Mouse (Mus musculus) urinary bladder, postnatal 14 days (tissue): ENCODE measurements around the gene Adipor2.
A peak's percentile ranks its signal among the peaks of the same experiment; 100 is the strongest.
"Not testable (repeated sequence)": the region's sequence is repeated elsewhere in the genome, so short reads cannot be mapped to it uniquely, and the experiment has no call there.

Experiments used
- DNase-seq: peaks from one replicate; pipeline ENCODE4 v3.0.0; 2021; ENCODE audit warnings: low spot score

The Adipor2 gene

GRCm38 (mm10) chr6:119417354-119417753, at the start of gene Adipor2:
TSS of gene Adipor2 (minus strand) at chr6:119417704.
- peak; percentile 85 for DNase-seq

- no peak for DNase-seq
Measured at GRCm38 (mm10) chr6:119466161-119466560, 48.7 kb upstream of the Adipor2 start.

GRCm38 (mm10) chr6:119460391-119460790, 42.9 kb upstream of the Adipor2 start:
- no peak for DNase-seq

DNA sequence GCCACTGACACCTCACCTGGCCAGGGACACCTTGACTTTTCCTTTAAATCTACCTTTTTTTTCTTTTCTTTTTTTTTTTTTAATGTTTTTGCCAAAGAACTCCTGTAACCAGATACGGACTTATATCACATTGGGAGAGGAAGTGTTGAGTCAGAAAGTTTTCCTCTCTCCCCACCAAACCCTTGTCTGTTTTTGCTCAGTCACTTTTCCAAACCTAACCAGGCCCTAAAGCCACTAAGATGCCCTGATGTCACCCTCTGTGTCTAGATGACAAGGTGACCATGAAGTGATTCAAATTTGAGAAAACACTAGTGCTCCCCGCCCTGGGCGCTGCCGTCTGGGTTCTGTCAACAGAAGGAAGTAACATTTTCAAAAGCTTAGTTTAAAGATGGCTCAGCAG, 41.5 kb upstream of the Adipor2 start:
- no peak for DNase-seq

DNA sequence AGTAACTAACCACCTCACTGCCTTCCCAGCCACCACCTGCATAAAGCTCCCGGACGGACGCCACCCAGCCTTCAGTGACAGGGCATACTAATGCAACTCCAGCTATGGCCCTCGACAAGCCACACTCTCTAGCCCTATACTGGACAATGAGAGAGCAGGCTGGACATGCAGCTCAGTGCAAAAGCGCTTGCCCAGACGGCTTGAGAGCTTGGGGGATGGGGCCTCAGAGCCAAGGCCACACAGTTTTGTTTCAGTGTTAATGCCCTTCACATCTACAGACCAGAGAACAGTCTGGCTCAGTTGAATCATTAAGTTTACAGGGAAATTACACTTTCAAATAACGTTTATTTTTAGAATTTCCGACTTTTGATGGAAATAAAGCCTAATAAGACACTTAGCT, 40.7 kb upstream of the Adipor2 start:
- no peak for DNase-seq

- peak; percentile 54 for DNase-seq
Measured at GRCm38 (mm10) chr6:119451981-119452499, 34.5 kb upstream of the Adipor2 start.

DNA sequence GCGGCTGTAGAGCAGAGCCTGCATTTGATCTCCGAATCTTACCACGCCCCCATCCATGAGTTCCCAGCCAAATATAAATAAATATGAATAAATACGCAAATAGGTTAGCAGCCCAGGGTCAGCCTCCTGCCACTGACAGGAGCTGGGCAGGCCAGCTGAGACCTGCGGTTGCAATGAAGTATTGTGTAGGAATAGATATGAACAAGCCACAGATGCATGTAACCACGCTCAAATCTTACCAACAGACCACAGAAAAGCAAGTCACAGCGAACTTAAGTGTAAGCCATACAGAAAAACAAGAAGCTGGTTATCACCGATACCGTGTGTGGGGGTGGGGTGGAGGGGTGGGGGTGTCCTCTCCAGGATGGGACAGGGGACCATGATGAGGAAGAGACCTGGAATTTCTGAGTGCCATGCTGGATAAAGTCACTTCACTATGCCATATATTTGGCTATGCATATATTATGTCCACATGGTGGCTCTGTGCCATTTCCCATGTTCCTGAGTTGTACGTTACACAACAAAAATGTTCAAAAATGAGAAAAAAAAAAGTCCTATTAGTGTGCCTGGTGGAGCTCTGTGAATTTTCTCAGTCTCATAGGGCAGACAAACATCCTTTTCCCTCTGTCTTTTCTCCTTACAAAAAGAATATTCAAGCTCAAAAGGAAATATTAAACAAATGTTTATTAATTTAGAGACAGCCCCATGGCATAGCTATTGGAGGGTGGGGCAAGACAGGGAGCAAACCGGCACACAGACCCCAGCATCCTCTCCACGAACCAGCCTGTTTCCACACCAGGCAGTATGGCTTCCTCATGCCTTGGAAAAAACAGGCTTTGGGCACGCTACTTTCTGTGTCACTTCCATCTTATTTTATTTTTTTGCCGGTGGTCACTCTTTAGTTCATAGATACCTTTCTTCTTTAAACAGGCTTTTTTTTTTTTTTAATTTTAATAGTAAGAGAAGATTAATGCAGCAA, 33.8 kb upstream of the Adipor2 start:
- DNase-seq, result no peak

DNA sequence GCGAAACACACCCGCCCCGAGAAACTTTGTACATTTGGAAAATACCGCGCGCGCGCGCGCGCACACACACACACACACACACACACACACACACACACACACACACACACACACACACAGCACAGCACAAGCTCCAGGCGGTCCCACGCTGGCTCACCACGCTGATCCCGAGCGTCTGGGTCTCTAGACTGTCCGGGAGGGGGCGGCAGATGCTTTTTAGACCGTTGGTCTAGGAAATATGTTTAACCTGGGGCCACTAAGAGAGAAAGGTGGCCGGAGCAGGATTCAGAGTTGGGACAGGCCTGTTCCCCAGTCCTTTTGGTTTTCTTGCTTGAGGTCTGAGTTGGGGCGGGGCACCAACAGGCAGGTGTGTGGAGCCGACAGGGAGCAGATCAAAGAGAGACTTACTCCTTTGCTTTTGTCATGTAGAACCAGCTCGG, 31.6 kb upstream of the Adipor2 start:
- DNase-seq, result peak; percentile 72

- no peak for DNase-seq
Measured at GRCm38 (mm10) chr6:119448321-119449059, 31.0 kb upstream of the Adipor2 start.

GRCm38 (mm10) chr6:119445671-119446607, 28.4 kb upstream of the Adipor2 start:
- DNase-seq, result no peak

GRCm38 (mm10) chr6:119443742-119444645, 26.5 kb upstream of the Adipor2 start:
- DNase-seq, result peak; percentile 84

- DNase-seq, result not testable (repeated sequence)
Measured at GRCm38 (mm10) chr6:119442729-119443128, 25.2 kb upstream of the Adipor2 start.

GRCm38 (mm10) chr6:119437894-119438761, 20.6 kb upstream of the Adipor2 start:
- no peak for DNase-seq

DNA sequence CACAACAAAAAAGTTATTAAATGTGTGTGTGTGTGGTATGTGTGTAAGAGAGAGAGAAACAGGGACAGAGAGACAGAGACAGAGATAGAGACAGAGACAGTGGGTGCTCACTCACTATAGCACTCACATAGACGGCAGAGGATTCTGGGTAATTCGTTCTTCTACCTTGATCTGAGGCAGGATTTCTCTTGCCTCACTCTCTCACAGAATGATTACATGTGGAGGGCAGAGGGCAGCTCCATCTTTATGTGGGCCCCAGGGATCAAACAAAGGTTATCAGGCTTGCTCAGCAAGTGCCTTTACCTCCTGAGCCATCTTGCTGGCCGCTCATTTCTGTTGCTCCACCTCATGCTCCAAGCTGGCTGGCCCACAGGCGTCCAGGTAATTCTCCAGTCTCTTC, 16.9 kb upstream of the Adipor2 start:
- no peak for DNase-seq

- DNase-seq, result no peak
Measured at GRCm38 (mm10) chr6:119431751-119432324, 14.3 kb upstream of the Adipor2 start.

DNA sequence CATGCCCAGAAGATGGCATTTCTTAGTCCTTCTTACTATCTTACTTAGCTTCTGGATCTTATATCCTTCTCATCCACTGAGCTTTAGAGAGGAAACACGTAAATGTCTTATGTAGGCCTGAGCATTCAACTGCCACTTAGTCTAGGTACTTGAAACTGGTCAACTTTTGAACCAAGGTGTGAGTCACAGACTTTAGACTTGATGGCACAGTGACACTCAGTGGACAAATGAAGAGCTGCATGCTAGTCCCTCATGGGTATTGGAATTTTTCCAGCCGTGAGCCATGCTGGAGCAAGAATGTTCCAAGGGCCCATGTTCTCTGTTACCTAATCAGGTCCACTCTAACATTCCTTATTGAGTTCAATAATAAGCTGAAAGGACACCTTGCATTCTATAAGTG, 13.0 kb upstream of the Adipor2 start:
- DNase-seq, result peak; percentile 76

DNA sequence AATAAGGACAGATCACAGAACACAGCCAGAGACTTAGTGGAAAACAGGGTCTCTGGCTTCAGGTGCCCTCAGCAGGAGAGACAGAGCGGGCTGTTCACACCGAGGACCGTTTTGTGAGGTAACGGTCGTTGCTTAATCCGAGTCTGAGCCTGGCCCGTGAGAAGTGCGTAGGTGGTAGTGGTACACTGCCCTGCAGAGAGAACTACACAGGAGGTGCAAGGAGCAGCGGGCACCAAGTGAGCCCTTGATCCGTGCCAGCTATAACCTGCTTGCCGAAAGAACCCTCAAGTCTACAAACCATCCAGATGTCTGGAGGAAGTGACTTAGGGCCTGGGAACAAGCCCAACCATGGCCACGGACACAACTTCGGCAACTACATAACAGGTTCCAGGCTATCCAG, 11.8 kb upstream of the Adipor2 start:
- DNase-seq, result no peak

GRCm38 (mm10) chr6:119428611-119429010, 11.1 kb upstream of the Adipor2 start:
- DNase-seq, result no peak

- no peak for DNase-seq
Measured at GRCm38 (mm10) chr6:119421001-119421400, 3.5 kb upstream of the Adipor2 start.
